Mouse (Mus musculus): Measurements from ENCODE around the gene Ikzf3.

- TF ChIP-seq CTCF (IDR thresholded peaks at IDR 0.05; ENCODE audit: insufficient read depth, low read length) (no peak), POLR2A (IDR thresholded peaks at IDR 0.05; ENCODE audit: borderline replicate concordance, extremely low read depth, low read depth, low read length) (no peak)
These were observed 33.0 kb downstream of the Ikzf3 start for GRCm38 (mm10) chr11:98512881-98513280.

All from lung, adult 2 months (tissue).